ENCODE assay signal across 23 mouse cellular contexts in the genomic region with DNA sequence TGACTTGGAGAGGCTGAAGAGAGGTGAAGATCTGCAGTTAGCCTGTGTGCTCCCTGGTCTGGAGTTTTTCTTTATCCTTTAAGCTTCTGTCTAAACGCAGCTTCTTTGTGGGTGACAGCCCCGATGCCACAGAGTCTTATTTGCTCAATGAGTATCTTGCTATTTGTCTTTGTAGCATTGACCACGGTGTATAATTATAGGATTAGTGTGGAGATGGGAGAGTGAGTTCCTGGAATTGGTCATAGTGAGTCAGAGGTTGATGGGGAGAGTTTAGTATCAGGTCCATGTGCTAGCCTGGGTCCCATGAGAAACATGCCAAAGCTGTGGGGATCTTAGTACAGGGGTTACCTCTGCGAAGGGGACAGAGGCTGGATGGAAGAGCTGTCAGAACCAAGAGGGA. TPM values are rescaled to one million over a fixed set of nuclear protein-coding genes. Genes with fewer than 3 reads are reported as not detected.
"Had no signal": no experiment of that assay in that cellular context is flagged by ENCODE, and none has a peak within 500 bp of the region (broad histone marks: within the 10 kb centered on the region; RNA-seq: fewer than 3 reads in every experiment).

No protein-coding gene starts in this region.

- DNase-seq: gastrocnemius, postnatal 14 days; gastrocnemius, postnatal 36 days; heart, adult 18-20 months; heart, postnatal 10 days; kidney, adult 11 months; kidney, adult 2 months; kidney, adult 9 months; kidney, postnatal 14 days; kidney, postnatal 36 days; left cerebral cortex, postnatal 4 days; liver; liver, embryonic 13.5 days had no signal

- H3K27me3 ChIP-seq: heart, embryonic 12.5 days; hindbrain, embryonic 13.5 days; hindbrain, embryonic 15.5 days; kidney, embryonic 15.5 days; limb, embryonic 12.5 days; liver, embryonic 13.5 days had no signal

- ATAC-seq: hindbrain, postnatal 0 days; intestine, embryonic 16.5 days had no signal

- H3K36me3 ChIP-seq: heart, embryonic 10.5 days; heart, embryonic 12.5 days; hindbrain, embryonic 13.5 days; hindbrain, embryonic 15.5 days; kidney, embryonic 15.5 days; limb, embryonic 12.5 days; liver, embryonic 13.5 days had no signal

- H3K4me2 ChIP-seq: heart, embryonic 12.5 days; hindbrain, embryonic 13.5 days; hindbrain, embryonic 15.5 days; kidney, embryonic 15.5 days; limb, embryonic 12.5 days; liver, embryonic 11.5 days; liver, embryonic 13.5 days had no signal

- H3K4me3 ChIP-seq: heart, embryonic 10.5 days; heart, embryonic 12.5 days; hindbrain, embryonic 13.5 days; hindbrain, embryonic 15.5 days; kidney, embryonic 15.5 days; layer of hippocampus, adult 2 months; limb, embryonic 12.5 days; liver, embryonic 13.5 days had no signal

RNA-seq across cellular contexts. Expression of gene Slc38a4, which starts 41.8 kb away (rescaled TPM):
- total RNA-seq: hematopoietic stem cell, adult 5-6 weeks had no signal
